Mouse (Mus musculus): ENCODE data around the gene Ube4b.

GRCm38 (mm10) chr4:149401591-149401982, 25.0 kb downstream of the Ube4b start:
- TF ChIP-seq CTCF (IDR thresholded peaks at IDR 0.05; ENCODE audit: control insufficient read depth, insufficient read depth, low read length): no peak
- no peak for TF ChIP-seq POLR2A (IDR thresholded peaks at IDR 0.05; ENCODE audit: borderline replicate concordance, control insufficient read depth, low read depth, low read length)
